Comparison of ENCODE assay signal across 13 mouse cellular contexts in the genomic region with DNA sequence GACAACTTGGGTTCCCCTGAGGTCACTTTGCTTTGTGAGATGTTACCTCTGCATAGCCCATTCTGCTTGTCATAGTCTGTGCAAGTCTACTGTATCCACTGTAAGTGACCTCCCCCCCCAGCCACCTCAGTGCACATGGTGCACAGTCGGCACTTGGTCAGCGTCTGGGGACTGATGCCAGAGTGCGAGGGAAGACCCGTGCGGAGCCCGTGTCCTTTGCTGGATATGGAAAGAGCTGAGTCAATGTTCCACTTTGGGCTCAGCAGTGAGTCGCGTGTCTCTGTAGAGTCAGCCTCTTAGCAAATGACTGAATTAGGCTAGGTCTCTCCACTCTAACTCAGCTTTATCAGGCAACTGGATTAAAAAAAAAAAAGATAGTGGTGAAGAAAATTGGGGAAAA. TPM values are rescaled to one million over a fixed set of nuclear protein-coding genes. Genes with fewer than 3 reads are reported as not detected.
DNase-seq lines count a peak whose midpoint lies in the region; ATAC-seq lines count a peak whose summit lies in the region.
"Had no signal": no experiment of that assay in that cellular context is flagged by ENCODE, and none has a peak within 500 bp of the region (broad histone marks: within the 10 kb centered on the region; RNA-seq: fewer than 3 reads in every experiment).

No protein-coding gene starts in this region.

- no peak overlapping the region for H3K9ac ChIP-seq in heart, embryonic 16.5 days (ENCODE audit: low read length)
- H3K9ac ChIP-seq in forebrain, embryonic 12.5 days: no peak overlapping the region
- H3K9ac ChIP-seq: stomach, embryonic 15.5 days had no signal

- peaks cover 39% of the 10 kb centered on the region for H3K36me3 ChIP-seq in heart, embryonic 16.5 days (ENCODE audit: control insufficient read depth, insufficient read depth)
- H3K36me3 ChIP-seq in forebrain, embryonic 12.5 days (replicated peaks): peaks cover 54% of the 10 kb centered on the region

- DNase-seq in adrenal gland, adult 2 months: peak; percentile 38
- DNase-seq in adrenal gland, postnatal 10 days: no peak
- DNase-seq in left cerebral cortex, postnatal 14 days (ENCODE audit: low spot score in 2 of 2): peak; percentile 26 to 30
- no peak for DNase-seq in left cerebral cortex, postnatal 10 days (ENCODE audit: extremely low spot score in 1 of 2, low spot score in 2 of 2)
- DNase-seq in skeletal muscle tissue, adult 2 months (ENCODE audit: low read depth, low spot score): peak; percentile 40
- no peak for DNase-seq in cerebellum, adult 11-12 months
- DNase-seq: cerebellum, adult 8-10 months; kidney, adult 8-10 months had no signal

- WGBS in heart, embryonic 16.5 days: 52% methylated on average over 8 of the region's 8 CpGs
- WGBS in forebrain, embryonic 12.5 days: 93% methylated on average over 8 of the region's 8 CpGs

- H3K27ac ChIP-seq in heart, embryonic 16.5 days (ENCODE audit: low read length): 0 out of 2 replicates have a peak overlapping the region, but pooled peaks have one; percentile 12
- no peak overlapping the region for H3K27ac ChIP-seq in forebrain, embryonic 12.5 days
- H3K27ac ChIP-seq: embryonic facial prominence, embryonic 10.5 days; stomach, embryonic 15.5 days had no signal

- no peak overlapping the region for H3K4me2 ChIP-seq in heart, embryonic 16.5 days (ENCODE audit: low read depth, low read length)
- no peak overlapping the region for H3K4me2 ChIP-seq in forebrain, embryonic 12.5 days
- H3K4me2 ChIP-seq: stomach, embryonic 15.5 days had no signal

- H3K4me3 ChIP-seq in heart, embryonic 16.5 days (ENCODE audit: low read length): no peak overlapping the region
- H3K4me3 ChIP-seq in forebrain, embryonic 12.5 days (replicated peaks): no peak overlapping the region
- H3K4me3 ChIP-seq: embryonic facial prominence, embryonic 10.5 days; stomach, embryonic 15.5 days had no signal

- peak; percentile 85 for ATAC-seq in heart, embryonic 16.5 days (replicated peaks; ENCODE audit: extremely low read depth, insufficient read depth, low FRiP score)
- ATAC-seq in forebrain, embryonic 12.5 days (ENCODE audit: low FRiP score): no peak

- peaks cover 28% of the 10 kb centered on the region for H3K4me1 ChIP-seq in heart, embryonic 16.5 days (ENCODE audit: control insufficient read depth, insufficient read depth, low read length)
- no peaks in the 10 kb centered on the region for H3K4me1 ChIP-seq in forebrain, embryonic 12.5 days
- H3K4me1 ChIP-seq: stomach, embryonic 15.5 days had no signal

- intact Hi-C loops in left cerebral cortex, postnatal 14 days (cut with DNase I): no loop called here
- intact Hi-C loops in left cerebral cortex, postnatal 10 days (cut with DNase I): no loop called here

- H3K27me3 ChIP-seq in heart, embryonic 16.5 days (ENCODE audit: control insufficient read depth, insufficient read depth, low read length): no peaks in the 10 kb centered on the region
- H3K27me3 ChIP-seq in forebrain, embryonic 12.5 days: no peaks in the 10 kb centered on the region
- H3K27me3 ChIP-seq: stomach, embryonic 15.5 days had no signal

- no peaks in the 10 kb centered on the region for H3K9me3 ChIP-seq in heart, embryonic 16.5 days (replicated peaks; ENCODE audit: control insufficient read depth, low read length)
- no peaks in the 10 kb centered on the region for H3K9me3 ChIP-seq in forebrain, embryonic 12.5 days
- H3K9me3 ChIP-seq: embryonic facial prominence, embryonic 10.5 days; G1E; stomach, embryonic 15.5 days had no signal

RNA-seq across cellular contexts. Expression of a gene that starts 47.4 kb away (rescaled TPM):
- total RNA-seq in adrenal gland, adult 2 months (2021): 10 to 100 TPM; 23.2 to 26.2 TPM
- 15.9 and 19.6 TPM in 2 replicates for polyA plus RNA-seq in adrenal gland, adult 2 months (2012; rRNA removed)
- total RNA-seq in adrenal gland, postnatal 10 days (2021): 10 to 100 TPM; 33.8 to 36.4 TPM
- total RNA-seq in left cerebral cortex, postnatal 14 days (2021): 10 to 100 TPM; 33.5 to 34.9 TPM
- total RNA-seq in left cerebral cortex, postnatal 10 days (2021): 10 to 100 TPM; 33.1 to 35.2 TPM
- 34.1 and 35.4 TPM in 2 replicates for polyA plus RNA-seq in heart, embryonic 16.5 days (2015; fragmentation: Nextera tagmentation; extraction: Ambion mirVana)
- polyA plus RNA-seq in forebrain, embryonic 12.5 days (2016; fragmentation: Nextera tagmentation; extraction: Ambion mirVana): 77.4 and 78.7 TPM in 2 replicates

RNA-seq across cellular contexts. Expression of a gene that starts 47.5 kb away (rescaled TPM):
- 1 to 10 TPM in 1 of 2 experiments, under 1 TPM in 1; 0.90 to 1.0 TPM for total RNA-seq in adrenal gland, adult 2 months (2021)
- 0.19 and 0.34 TPM in 2 replicates for polyA plus RNA-seq in adrenal gland, adult 2 months (2012; rRNA removed)
- 10 to 100 TPM in 1 of 2 experiments, 1 to 10 TPM in 1; 7.8 to 11.9 TPM for total RNA-seq in adrenal gland, postnatal 10 days (2021)
- total RNA-seq in left cerebral cortex, postnatal 14 days (2021): 1 to 10 TPM; 5.9 to 6.2 TPM
- total RNA-seq in left cerebral cortex, postnatal 10 days (2021): 1 to 10 TPM; 4.3 to 4.7 TPM
- polyA plus RNA-seq in heart, embryonic 16.5 days (2015; fragmentation: Nextera tagmentation; extraction: Ambion mirVana): 23.9 and 26.9 TPM in 2 replicates
- 74.5 and 77.3 TPM in 2 replicates for polyA plus RNA-seq in forebrain, embryonic 12.5 days (2016; fragmentation: Nextera tagmentation; extraction: Ambion mirVana)

Comparison
In these comparisons a context has a peak if more than half of its experiments do, and no peak if none do; other contexts are left out.
1. DNase-seq: peak in adrenal gland, adult 2 months (single experiment), left cerebral cortex, postnatal 14 days (2 of 2) and skeletal muscle tissue, adult 2 months (single experiment); none in adrenal gland, postnatal 10 days (single experiment), left cerebral cortex, postnatal 10 days (0 of 2) and cerebellum, adult 11-12 months (single experiment).